Mouse (Mus musculus): ENCODE results near the gene Dek.
A peak's percentile ranks its signal among the peaks of the same experiment; 100 is the strongest.

The Dek gene

GRCm38 (mm10) chr13:47111185-47111584 is 5.2 kb upstream of the Dek start:
- DNase-seq (ENCODE audit: low read depth, low spot score), result no peak

- DNase-seq (ENCODE audit: low read depth, low spot score), result no peak
These were observed 3.2 kb upstream of the Dek start for GRCm38 (mm10) chr13:47109239-47109638.

- DNase-seq (ENCODE audit: low read depth, low spot score), result peak; percentile 81
These were observed 533 bp upstream of the Dek start for GRCm38 (mm10) chr13:47106580-47106888.

GRCm38 (mm10) chr13:47104856-47105541 is 1.0 kb downstream of the Dek start:
- peak; percentile 81 for DNase-seq (ENCODE audit: low read depth, low spot score)

GRCm38 (mm10) chr13:47104146-47104545 is 1.9 kb downstream of the Dek start:
- peak; percentile 52 for DNase-seq (ENCODE audit: low read depth, low spot score)

GRCm38 (mm10) chr13:47100587-47100986 is 5.4 kb downstream of the Dek start:
- no peak for DNase-seq (ENCODE audit: low read depth, low spot score)

- peak; percentile 52 for DNase-seq (ENCODE audit: low read depth, low spot score)
These were observed 6.7 kb downstream of the Dek start for GRCm38 (mm10) chr13:47099265-47099664.

GRCm38 (mm10) chr13:47096591-47096990 is 9.4 kb downstream of the Dek start:
- no peak for DNase-seq (ENCODE audit: low read depth, low spot score)

- no peak for DNase-seq (ENCODE audit: low read depth, low spot score)
These were observed 12.2 kb downstream of the Dek start for GRCm38 (mm10) chr13:47093791-47094190.

- no peak for DNase-seq (ENCODE audit: low read depth, low spot score)
These were observed 16.7 kb downstream of the Dek start for GRCm38 (mm10) chr13:47089271-47089670.

- no peak for DNase-seq (ENCODE audit: low read depth, low spot score)
These were observed 17.6 kb downstream of the Dek start for GRCm38 (mm10) chr13:47088433-47088832.

- peak; percentile 48 for DNase-seq (ENCODE audit: low read depth, low spot score)
These were observed 25.0 kb downstream of the Dek start for GRCm38 (mm10) chr13:47080905-47081505.

- no peak for DNase-seq (ENCODE audit: low read depth, low spot score)
These were observed 27.2 kb downstream of the Dek start for GRCm38 (mm10) chr13:47078799-47079198.

GRCm38 (mm10) chr13:47077367-47077766 is 28.6 kb downstream of the Dek start:
- DNase-seq (ENCODE audit: low read depth, low spot score), result no peak

GRCm38 (mm10) chr13:47076156-47076555 is 29.8 kb downstream of the Dek start:
- DNase-seq (ENCODE audit: low read depth, low spot score), result no peak

- no peak for DNase-seq (ENCODE audit: low read depth, low spot score)
These were observed 33.5 kb downstream of the Dek start for GRCm38 (mm10) chr13:47072484-47072883.

GRCm38 (mm10) chr13:47071871-47072270 is 34.1 kb downstream of the Dek start:
- DNase-seq (ENCODE audit: low read depth, low spot score), result no peak

- DNase-seq (ENCODE audit: low read depth, low spot score), result no peak
These were observed 35.5 kb downstream of the Dek start for GRCm38 (mm10) chr13:47070329-47071080.

GRCm38 (mm10) chr13:47067001-47067400 is 39.0 kb downstream of the Dek start:
- DNase-seq (ENCODE audit: low read depth, low spot score), result no peak

- DNase-seq (ENCODE audit: low read depth, low spot score), result no peak
These were observed 39.5 kb downstream of the Dek start for GRCm38 (mm10) chr13:47066516-47066915.

GRCm38 (mm10) chr13:47063985-47064760 is 41.8 kb downstream of the Dek start:
- DNase-seq (ENCODE audit: low read depth, low spot score), result no peak

- no peak for DNase-seq (ENCODE audit: low read depth, low spot score)
These were observed 43.2 kb downstream of the Dek start for GRCm38 (mm10) chr13:47062756-47063155.

Measured in A20 (cell line).